Mouse (Mus musculus): Measurements from ENCODE around the gene Rhot2.

Rhot2 gene

GRCm38 (mm10) chr17:25827011-25827410, 17.6 kb downstream of the Rhot2 start:
- DNase-seq: no peak

GRCm38 (mm10) chr17:25825984-25826570, 18.6 kb downstream of the Rhot2 start:
- DNase-seq: no peak

- no peak for DNase-seq
Observed at GRCm38 (mm10) chr17:25825311-25825710, 19.3 kb downstream of the Rhot2 start.

GRCm38 (mm10) chr17:25824362-25825142, 20.1 kb downstream of the Rhot2 start:
- DNase-seq: no peak

- peak; percentile 70 to 86 for DNase-seq
Observed at GRCm38 (mm10) chr17:25823452-25823851, 21.2 kb downstream of the Rhot2 start, which contains the start of gene Wdr24. TSS of gene Wdr24 (plus strand) at chr17:25823627.

- DNase-seq: no peak
Observed at GRCm38 (mm10) chr17:25818851-25819780, 25.5 kb downstream of the Rhot2 start.

GRCm38 (mm10) chr17:25817662-25818061, 27.0 kb downstream of the Rhot2 start:
- no peak for DNase-seq

GRCm38 (mm10) chr17:25813471-25813870, 31.2 kb downstream of the Rhot2 start:
- DNase-seq: peak; percentile 69 to 70

GRCm38 (mm10) chr17:25810890-25811289, 33.8 kb downstream of the Rhot2 start:
- DNase-seq: peak in 1 of 2 experiments; percentile 10

- DNase-seq: peak; percentile 68 to 77
Observed at GRCm38 (mm10) chr17:25809606-25810340, 34.9 kb downstream of the Rhot2 start.

- peak; percentile 94 to 97 for DNase-seq
Observed at GRCm38 (mm10) chr17:25808789-25809605, 35.7 kb downstream of the Rhot2 start, which contains the start of gene Fbxl16. TSS of gene Fbxl16 (plus strand) at chr17:25809085.

- DNase-seq: peak in 1 of 2 experiments; percentile 10
Observed at GRCm38 (mm10) chr17:25808028-25808427, 36.6 kb downstream of the Rhot2 start.

- peak in 1 of 2 experiments; percentile 9 for DNase-seq
Observed at GRCm38 (mm10) chr17:25807452-25807851, 37.2 kb downstream of the Rhot2 start.

GRCm38 (mm10) chr17:25806507-25806906, 38.1 kb downstream of the Rhot2 start:
- DNase-seq: peak in 1 of 2 experiments; percentile 1

GRCm38 (mm10) chr17:25802825-25803517, 41.7 kb downstream of the Rhot2 start:
- DNase-seq: peak in 1 of 2 experiments; percentile 36

GRCm38 (mm10) chr17:25801029-25801428, 43.6 kb downstream of the Rhot2 start:
- peak; percentile 64 to 77 for DNase-seq

- DNase-seq: peak in 1 of 2 experiments; percentile 67
Observed at GRCm38 (mm10) chr17:25796951-25797369, 47.7 kb downstream of the Rhot2 start, which contains the start of gene Metrn. TSS of gene Metrn (minus strand) at chr17:25797136.

GRCm38 (mm10) chr17:25796211-25796771, 48.4 kb downstream of the Rhot2 start:
- DNase-seq: no peak

- DNase-seq: no peak
Observed at GRCm38 (mm10) chr17:25795609-25796092, 49.0 kb downstream of the Rhot2 start, which contains the start of gene AC134908.4. TSS of gene AC134908.4 (minus strand) at chr17:25795659.

- peak in 1 of 2 experiments; percentile 11 for DNase-seq
Observed at GRCm38 (mm10) chr17:25794998-25795397, 49.7 kb downstream of the Rhot2 start.

Data from cerebellum, postnatal 36 days (tissue).